Mouse (Mus musculus): ENCODE results near the gene Kank1. TPM values are rescaled to one million over a fixed set of nuclear protein-coding genes. Genes with fewer than 3 reads are reported as not detected.

The Kank1 gene
- polyA plus RNA-seq, 1 experiment from 2014 or later, result 5.7 TPM

- Histone ChIP-seq H3K9me3 (no peaks in the 10 kb centered on the region), H3K27me3 (0 out of 2 replicates have a peak, but pooled peaks cover 5% of the 10 kb centered on the region), H3K27ac (no peak overlapping the region), H3K4me1 (replicated peaks) (peaks cover 24% of the 10 kb centered on the region), H3K9ac (replicated peaks) (no peak overlapping the region), H3K36me3 (no peaks in the 10 kb centered on the region), H3K4me3 (replicated peaks) (no peak overlapping the region), H3K4me2 (replicated peaks) (no peak overlapping the region)
- WGBS, result 92% methylated on average over 13 of the region's 13 CpGs
- ATAC-seq, result no peak
Measured at GRCm38 (mm10) chr19:25376871-25377270, 140.1 kb downstream of the Kank1 start.

- WGBS, result 89% methylated on average over 9 of the region's 9 CpGs
- H3K4me3 ChIP-seq (replicated peaks), result no peak overlapping the region
- no peaks in the 10 kb centered on the region for H3K27me3 ChIP-seq
- no peak overlapping the region for H3K9ac ChIP-seq (replicated peaks)
- peaks cover 26% of the 10 kb centered on the region for H3K4me1 ChIP-seq (replicated peaks)
- ATAC-seq, result no peak
- no peak overlapping the region for H3K27ac ChIP-seq
- no peaks in the 10 kb centered on the region for H3K9me3 ChIP-seq
- no peaks in the 10 kb centered on the region for H3K36me3 ChIP-seq
- H3K4me2 ChIP-seq (replicated peaks), result no peak overlapping the region
Measured at GRCm38 (mm10) chr19:25380675-25381074, 143.9 kb downstream of the Kank1 start.

- no peak for ATAC-seq
- Histone ChIP-seq H3K36me3 (no peaks in the 10 kb centered on the region), H3K4me3 (replicated peaks) (no peak overlapping the region), H3K27me3 (no peaks in the 10 kb centered on the region), H3K9ac (replicated peaks) (no peak overlapping the region), H3K27ac (no peak overlapping the region), H3K4me2 (replicated peaks) (no peak overlapping the region), H3K4me1 (replicated peaks) (peaks cover 23% of the 10 kb centered on the region), H3K9me3 (no peaks in the 10 kb centered on the region)
- 40% methylated on average over 7 of the region's 7 CpGs for WGBS
Measured at GRCm38 (mm10) chr19:25381972-25382371, 145.2 kb downstream of the Kank1 start.

- WGBS, result 75% methylated on average over 6 of the region's 6 CpGs
- Histone ChIP-seq H3K27me3 (no peaks in the 10 kb centered on the region), H3K27ac (no peak overlapping the region), H3K4me2 (replicated peaks) (no peak overlapping the region), H3K4me1 (replicated peaks) (peaks cover 23% of the 10 kb centered on the region), H3K36me3 (no peaks in the 10 kb centered on the region), H3K9me3 (no peaks in the 10 kb centered on the region), H3K4me3 (replicated peaks) (no peak overlapping the region), H3K9ac (replicated peaks) (no peak overlapping the region)
- no peak for ATAC-seq
Measured at GRCm38 (mm10) chr19:25382494-25382893, 145.7 kb downstream of the Kank1 start.

GRCm38 (mm10) chr19:25383386-25384146 is 146.8 kb downstream of the Kank1 start:
- peak overlapping the region; percentile 33 for H3K4me2 ChIP-seq (replicated peaks)
- H3K27me3 ChIP-seq, result no peaks in the 10 kb centered on the region
- H3K36me3 ChIP-seq, result no peaks in the 10 kb centered on the region
- no peak overlapping the region for H3K4me3 ChIP-seq (replicated peaks)
- peak; percentile 88 for ATAC-seq
- H3K9ac ChIP-seq (replicated peaks), result no peak overlapping the region
- peak overlapping the region; percentile 70 for H3K27ac ChIP-seq
- no peaks in the 10 kb centered on the region for H3K9me3 ChIP-seq
- peaks cover 23% of the 10 kb centered on the region for H3K4me1 ChIP-seq (replicated peaks)
- 6% methylated on average over 12 of the region's 12 CpGs for WGBS

- Histone ChIP-seq H3K9me3 (no peaks in the 10 kb centered on the region), H3K4me3 (replicated peaks) (no peak overlapping the region), H3K4me2 (replicated peaks) (no peak overlapping the region), H3K9ac (replicated peaks) (no peak overlapping the region), H3K27me3 (no peaks in the 10 kb centered on the region), H3K36me3 (no peaks in the 10 kb centered on the region), H3K27ac (no peak overlapping the region), H3K4me1 (replicated peaks) (peaks cover 23% of the 10 kb centered on the region)
- WGBS, result 76% methylated on average over 8 of the region's 8 CpGs
- ATAC-seq, result no peak
Measured at GRCm38 (mm10) chr19:25385981-25386380, 149.2 kb downstream of the Kank1 start.

GRCm38 (mm10) chr19:25386679-25387470 is 150.1 kb downstream of the Kank1 start:
- Histone ChIP-seq H3K27ac (no peak overlapping the region), H3K4me2 (replicated peaks) (no peak overlapping the region), H3K9ac (replicated peaks) (no peak overlapping the region), H3K27me3 (no peaks in the 10 kb centered on the region), H3K9me3 (no peaks in the 10 kb centered on the region), H3K36me3 (no peaks in the 10 kb centered on the region), H3K4me3 (replicated peaks) (no peak overlapping the region), H3K4me1 (replicated peaks) (peaks cover 21% of the 10 kb centered on the region)
- 89% methylated on average over 16 of the region's 16 CpGs for WGBS
- no peak for ATAC-seq

- Histone ChIP-seq H3K4me1 (replicated peaks) (peaks cover 14% of the 10 kb centered on the region), H3K4me2 (replicated peaks) (no peak overlapping the region), H3K4me3 (replicated peaks) (no peak overlapping the region), H3K27ac (no peak overlapping the region), H3K27me3 (no peaks in the 10 kb centered on the region), H3K36me3 (no peaks in the 10 kb centered on the region), H3K9me3 (no peaks in the 10 kb centered on the region), H3K9ac (replicated peaks) (no peak overlapping the region)
- WGBS, result 79% methylated on average over 18 of the region's 18 CpGs
- ATAC-seq, result no peak
Measured at GRCm38 (mm10) chr19:25387902-25388301, 151.1 kb downstream of the Kank1 start.

GRCm38 (mm10) chr19:25392135-25392534 is 155.4 kb downstream of the Kank1 start:
- H3K4me3 ChIP-seq (replicated peaks), result no peak overlapping the region
- H3K36me3 ChIP-seq, result no peaks in the 10 kb centered on the region
- H3K4me2 ChIP-seq (replicated peaks), result no peak overlapping the region
- H3K9me3 ChIP-seq, result no peaks in the 10 kb centered on the region
- WGBS, result 93% methylated on average over 11 of the region's 11 CpGs
- peaks cover 13% of the 10 kb centered on the region for H3K4me1 ChIP-seq (replicated peaks)
- H3K9ac ChIP-seq (replicated peaks), result no peak overlapping the region
- H3K27me3 ChIP-seq, result peaks cover under 1% of the 10 kb centered on the region; the same call in 1 of the 2 replicates
- no peak for ATAC-seq
- no peak overlapping the region for H3K27ac ChIP-seq

- peak overlapping the region; percentile 64; the same call in 1 of the 2 replicates for H3K27ac ChIP-seq
- 14% methylated on average over 10 of the region's 10 CpGs for WGBS
Measured at GRCm38 (mm10) chr19:25395035-25395434, 158.3 kb downstream of the Kank1 start.

GRCm38 (mm10) chr19:25396709-25397266 is 160.0 kb downstream of the Kank1 start:
- Histone ChIP-seq H3K4me1 (replicated peaks) (peaks cover 43% of the 10 kb centered on the region), H3K9ac (replicated peaks) (no peak overlapping the region), H3K9me3 (no peaks in the 10 kb centered on the region), H3K36me3 (no peaks in the 10 kb centered on the region), H3K27me3 (peaks cover 17% of the 10 kb centered on the region), H3K4me2 (replicated peaks) (no peak overlapping the region), H3K27ac (no peak overlapping the region), H3K4me3 (replicated peaks) (no peak overlapping the region)
- no peak for ATAC-seq
- 92% methylated on average over 6 of the region's 6 CpGs for WGBS

More at GRCm38 (mm10) chr19:25395035-25395434, 158.3 kb downstream of the Kank1 start:
- no peaks in the 10 kb centered on the region for H3K36me3 ChIP-seq
- no peaks in the 10 kb centered on the region for H3K9me3 ChIP-seq
- no peak overlapping the region for H3K9ac ChIP-seq (replicated peaks)
- H3K4me2 ChIP-seq (replicated peaks), result peak overlapping the region; percentile 15
- H3K27me3 ChIP-seq, result peaks cover 17% of the 10 kb centered on the region
- peak; percentile 86 for ATAC-seq
- H3K4me3 ChIP-seq (replicated peaks), result no peak overlapping the region
- peaks cover 26% of the 10 kb centered on the region for H3K4me1 ChIP-seq (replicated peaks)

Measured in midbrain, embryonic 13.5 days (tissue).